Mouse (Mus musculus): ENCODE results near the gene Cep131. TPM values are rescaled to one million over a fixed set of nuclear protein-coding genes. Genes with fewer than 3 reads are reported as not detected.
A peak's percentile ranks its signal among the peaks of the same experiment; 100 is the strongest.

Gene Cep131
- polyA plus RNA-seq, 1 experiment from 2014 or later = 6.3 TPM

DNA sequence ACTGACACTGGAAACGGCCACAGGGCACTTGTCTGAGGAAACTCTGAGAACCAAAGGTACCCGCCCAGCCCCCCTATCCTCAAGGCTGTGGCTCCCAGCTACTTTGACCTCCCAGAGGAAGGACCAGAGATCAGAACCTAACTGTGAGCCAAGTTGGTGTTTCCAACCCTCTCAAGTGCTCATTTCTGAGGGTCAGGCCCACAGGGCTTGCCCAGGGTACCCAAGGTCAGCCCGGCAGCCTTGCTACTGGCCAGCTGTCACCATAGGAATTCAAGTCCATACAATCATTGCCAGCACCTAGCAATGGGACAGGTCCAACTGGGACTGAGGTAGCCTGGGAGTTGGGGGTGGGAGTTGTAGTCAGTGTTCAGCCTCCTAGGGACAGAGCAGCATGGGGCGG lies 4.0 kb upstream of the Cep131 start:
- Histone ChIP-seq H3K4me1 (replicated peaks; ENCODE audit: control insufficient read depth, insufficient read depth) (no peaks in the 10 kb centered on the region), H3K27me3 (ENCODE audit: control insufficient read depth, insufficient read depth, low read length) (no peaks in the 10 kb centered on the region), H3K9ac (ENCODE audit: low read length) (no peak overlapping the region), H3K9me3 (ENCODE audit: control insufficient read depth, low read length) (no peaks in the 10 kb centered on the region), H3K4me2 (replicated peaks; ENCODE audit: low read depth) (no peak overlapping the region), H3K4me3 (ENCODE audit: low read depth, low read length) (no peak overlapping the region), H3K36me3 (ENCODE audit: control insufficient read depth, insufficient read depth, low read length) (peaks cover 13% of the 10 kb centered on the region; the same call in 1 of the 2 replicates), H3K27ac (replicated peaks) (no peak overlapping the region)
- no peak for ATAC-seq (ENCODE audit: low FRiP score, low TSS enrichment)
- TF ChIP-seq CTCF (IDR thresholded peaks at IDR 0.05; ENCODE audit: low read depth) (no peak), EP300 (optimal IDR thresholded peaks at IDR 0.05) (no peak)
- no peak for DNase-seq (ENCODE audit: low spot score)
- WGBS = 87% methylated on average over 4 of the region's 4 CpGs

- peak overlapping the region; percentile 65; the same call in 1 of the 2 replicates for H3K27ac ChIP-seq (replicated peaks)
- WGBS = under 1% methylated on average over 25 of the region's 25 CpGs
- peak overlapping the region; percentile 98 for H3K4me2 ChIP-seq (replicated peaks; ENCODE audit: low read depth)
- DNase-seq (ENCODE audit: low spot score) (peak; percentile 65), ATAC-seq (ENCODE audit: low FRiP score, low TSS enrichment) (peak; percentile 39)
- TF ChIP-seq EP300 (optimal IDR thresholded peaks at IDR 0.05) = no peak
- TF ChIP-seq CTCF (IDR thresholded peaks at IDR 0.05; ENCODE audit: low read depth) = no peak
- H3K9ac ChIP-seq (ENCODE audit: low read length) = peak overlapping the region; percentile 84
- H3K4me3 ChIP-seq (ENCODE audit: low read depth, low read length) = peak overlapping the region; percentile 89
- H3K4me1 ChIP-seq (replicated peaks; ENCODE audit: control insufficient read depth, insufficient read depth) = no peaks in the 10 kb centered on the region
- H3K9me3 ChIP-seq (ENCODE audit: control insufficient read depth, low read length) = no peaks in the 10 kb centered on the region
- no peaks in the 10 kb centered on the region for H3K27me3 ChIP-seq (ENCODE audit: control insufficient read depth, insufficient read depth, low read length)
- H3K36me3 ChIP-seq (ENCODE audit: control insufficient read depth, insufficient read depth, low read length) = 0 out of 2 replicates have a peak, but pooled peaks cover under 1% of the 10 kb centered on the region
These were observed 568 bp downstream of the Cep131 start for GRCm38 (mm10) chr11:120085891-120086627.

- Histone ChIP-seq H3K4me1 (replicated peaks; ENCODE audit: control insufficient read depth, insufficient read depth) (no peaks in the 10 kb centered on the region), H3K36me3 (ENCODE audit: control insufficient read depth, insufficient read depth, low read length) (peaks cover 13% of the 10 kb centered on the region; the same call in 1 of the 2 replicates)
- no peak for DNase-seq (ENCODE audit: low spot score)
These were observed 6.3 kb downstream of the Cep131 start for GRCm38 (mm10) chr11:120080282-120080681.

GRCm38 (mm10) chr11:120076191-120076590 lies 10.4 kb downstream of the Cep131 start:
- no peak overlapping the region for H3K9ac ChIP-seq (ENCODE audit: low read length)
- no peaks in the 10 kb centered on the region for H3K9me3 ChIP-seq (ENCODE audit: control insufficient read depth, low read length)
- H3K27ac ChIP-seq (replicated peaks) = no peak overlapping the region
- H3K4me3 ChIP-seq (ENCODE audit: low read depth, low read length) = no peak overlapping the region
- no peaks in the 10 kb centered on the region for H3K4me1 ChIP-seq (replicated peaks; ENCODE audit: control insufficient read depth, insufficient read depth)
- no peaks in the 10 kb centered on the region for H3K27me3 ChIP-seq (ENCODE audit: control insufficient read depth, insufficient read depth, low read length)
- ATAC-seq (ENCODE audit: low FRiP score, low TSS enrichment) = no peak
- 74% methylated on average over 3 of the region's 3 CpGs for WGBS
- no peak overlapping the region for H3K4me2 ChIP-seq (replicated peaks; ENCODE audit: low read depth)
- peaks cover 19% of the 10 kb centered on the region for H3K36me3 ChIP-seq (ENCODE audit: control insufficient read depth, insufficient read depth, low read length)
- no peak for DNase-seq (ENCODE audit: low spot score)
- TF ChIP-seq CTCF (IDR thresholded peaks at IDR 0.05; ENCODE audit: low read depth) (no peak), EP300 (optimal IDR thresholded peaks at IDR 0.05) (no peak)

More at GRCm38 (mm10) chr11:120080282-120080681, 6.3 kb downstream of the Cep131 start:
- Histone ChIP-seq H3K4me3 (ENCODE audit: low read depth, low read length) (no peak overlapping the region), H3K9ac (ENCODE audit: low read length) (no peak overlapping the region), H3K27ac (replicated peaks) (no peak overlapping the region), H3K4me2 (replicated peaks; ENCODE audit: low read depth) (no peak overlapping the region), H3K9me3 (ENCODE audit: control insufficient read depth, low read length) (no peaks in the 10 kb centered on the region), H3K27me3 (ENCODE audit: control insufficient read depth, insufficient read depth, low read length) (no peaks in the 10 kb centered on the region)
- no peak for ATAC-seq (ENCODE audit: low FRiP score, low TSS enrichment)
- WGBS = 70% methylated on average over 6 of the region's 6 CpGs
- TF ChIP-seq EP300 (optimal IDR thresholded peaks at IDR 0.05) = no peak
- TF ChIP-seq CTCF (IDR thresholded peaks at IDR 0.05; ENCODE audit: low read depth) = no peak

- 89% methylated on average over 9 of the region's 9 CpGs for WGBS
- H3K9me3 ChIP-seq (ENCODE audit: control insufficient read depth, low read length) = no peaks in the 10 kb centered on the region
- no peak overlapping the region for H3K27ac ChIP-seq (replicated peaks)
- H3K4me2 ChIP-seq (replicated peaks; ENCODE audit: low read depth) = no peak overlapping the region
- DNase-seq (ENCODE audit: low spot score) = no peak
- TF ChIP-seq CTCF (IDR thresholded peaks at IDR 0.05; ENCODE audit: low read depth) (peak; percentile 59), EP300 (optimal IDR thresholded peaks at IDR 0.05) (no peak)
- no peaks in the 10 kb centered on the region for H3K27me3 ChIP-seq (ENCODE audit: control insufficient read depth, insufficient read depth, low read length)
- H3K9ac ChIP-seq (ENCODE audit: low read length) = no peak overlapping the region
- peak; percentile 45; the same call in 1 of the 2 replicates for ATAC-seq (ENCODE audit: low FRiP score, low TSS enrichment)
- H3K36me3 ChIP-seq (ENCODE audit: control insufficient read depth, insufficient read depth, low read length) = peaks cover 27% of the 10 kb centered on the region
- no peaks in the 10 kb centered on the region for H3K4me1 ChIP-seq (replicated peaks; ENCODE audit: control insufficient read depth, insufficient read depth)
- no peak overlapping the region for H3K4me3 ChIP-seq (ENCODE audit: low read depth, low read length)
These were observed 13.5 kb downstream of the Cep131 start for GRCm38 (mm10) chr11:120072986-120073647.
